Mouse (Mus musculus): Measurements from ENCODE around the gene Ifnlr1.
A peak's percentile ranks its signal among the peaks of the same experiment; 100 is the strongest.

Gene Ifnlr1

DNA sequence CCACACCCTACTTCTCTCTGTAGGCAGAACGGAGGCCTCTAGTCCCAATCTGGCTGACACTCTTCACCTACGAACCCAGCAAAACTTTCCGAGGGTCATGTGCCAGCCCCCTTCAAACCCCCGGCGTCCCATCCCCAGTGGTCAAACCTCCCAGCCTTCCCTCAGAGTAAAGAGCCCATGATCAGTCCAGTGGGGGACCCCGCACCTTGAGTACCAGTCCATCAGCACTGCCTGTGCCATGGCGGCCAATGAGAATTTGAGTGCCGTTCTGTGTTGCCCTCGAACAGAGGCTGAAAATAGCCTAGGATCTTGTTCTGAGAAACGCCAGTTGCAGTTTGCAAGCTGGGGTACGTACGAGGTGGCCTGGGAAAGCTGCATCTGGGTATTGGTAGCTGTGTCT is 27.2 kb upstream of the Ifnlr1 start:
- no peak for TF ChIP-seq NANOG (IDR thresholded peaks at IDR 0.05; ENCODE audit: borderline replicate concordance, low read length)
- no peak for TF ChIP-seq CTCF (conservative IDR thresholded peaks at IDR 0.05; ENCODE audit: low read length)
- no peak for TF ChIP-seq POU5F1 (IDR thresholded peaks at IDR 0.05; ENCODE audit: borderline replicate concordance, low read length)
- Histone ChIP-seq H3K27me3 (ENCODE audit: insufficient read depth, low read length) (peaks cover 18% of the 10 kb centered on the region), H3K4me1 (replicated peaks; ENCODE audit: low read depth, low read length) (peaks cover 58% of the 10 kb centered on the region), H3K4me3 (replicated peaks; ENCODE audit: low read length) (no peak overlapping the region), H3K9me3 (ENCODE audit: low read length) (no peaks in the 10 kb centered on the region), H3K36me3 (ENCODE audit: insufficient read depth, low read length) (no peaks in the 10 kb centered on the region)

GRCm38 (mm10) chr4:135661082-135661809 is 24.8 kb upstream of the Ifnlr1 start:
- TF ChIP-seq POU5F1 (IDR thresholded peaks at IDR 0.05; ENCODE audit: borderline replicate concordance, low read length) = no peak
- no peak for TF ChIP-seq CTCF (conservative IDR thresholded peaks at IDR 0.05; ENCODE audit: low read length)
- no peak for TF ChIP-seq NANOG (IDR thresholded peaks at IDR 0.05; ENCODE audit: borderline replicate concordance, low read length)
- H3K4me3 ChIP-seq (replicated peaks; ENCODE audit: low read length) = peak overlapping the region; percentile 26; the same call in 1 of the 2 replicates
- H3K27me3 ChIP-seq (ENCODE audit: insufficient read depth, low read length) = 0 out of 2 replicates have a peak, but pooled peaks cover 4% of the 10 kb centered on the region
- peaks cover 47% of the 10 kb centered on the region for H3K4me1 ChIP-seq (replicated peaks; ENCODE audit: low read depth, low read length)
- no peaks in the 10 kb centered on the region for H3K9me3 ChIP-seq (ENCODE audit: low read length)
- no peaks in the 10 kb centered on the region for H3K36me3 ChIP-seq (ENCODE audit: insufficient read depth, low read length)

- Histone ChIP-seq H3K36me3 (ENCODE audit: insufficient read depth, low read length) (no peaks in the 10 kb centered on the region), H3K4me1 (replicated peaks; ENCODE audit: low read depth, low read length) (peaks cover 42% of the 10 kb centered on the region), H3K9me3 (ENCODE audit: low read length) (no peaks in the 10 kb centered on the region), H3K27me3 (ENCODE audit: insufficient read depth, low read length) (peaks cover 7% of the 10 kb centered on the region), H3K4me3 (replicated peaks; ENCODE audit: low read length) (peak overlapping the region; percentile 26; the same call in 1 of the 2 replicates)
- no peak for TF ChIP-seq CTCF (conservative IDR thresholded peaks at IDR 0.05; ENCODE audit: low read length)
- no peak for TF ChIP-seq POU5F1 (IDR thresholded peaks at IDR 0.05; ENCODE audit: borderline replicate concordance, low read length)
- TF ChIP-seq NANOG (IDR thresholded peaks at IDR 0.05; ENCODE audit: borderline replicate concordance, low read length) = no peak
Observed at GRCm38 (mm10) chr4:135661994-135662393, 24.1 kb upstream of the Ifnlr1 start.

DNA sequence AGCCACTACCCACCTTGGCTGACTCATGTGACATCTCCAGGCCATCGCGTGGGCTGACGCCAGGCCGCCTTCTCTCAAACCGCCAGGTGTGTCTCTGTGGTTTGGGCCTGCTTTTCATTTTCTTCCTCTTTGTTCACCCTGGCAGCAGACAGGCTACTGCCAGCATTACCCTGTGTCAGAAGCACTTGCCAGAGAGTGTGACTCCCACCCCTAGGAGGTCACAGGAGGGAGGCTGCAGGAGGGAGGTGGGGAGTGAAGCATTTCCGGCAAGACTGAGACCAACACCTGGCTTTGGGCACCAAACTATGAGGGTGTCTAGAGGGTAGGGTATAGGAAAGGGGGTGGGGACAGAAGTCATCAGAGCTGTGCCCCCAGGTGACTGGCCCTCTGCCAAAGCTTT is 21.4 kb upstream of the Ifnlr1 start:
- H3K27me3 ChIP-seq (ENCODE audit: insufficient read depth, low read length) = peaks cover 9% of the 10 kb centered on the region
- no peak for TF ChIP-seq POU5F1 (IDR thresholded peaks at IDR 0.05; ENCODE audit: borderline replicate concordance, low read length)
- TF ChIP-seq CTCF (conservative IDR thresholded peaks at IDR 0.05; ENCODE audit: low read length) = no peak
- TF ChIP-seq NANOG (IDR thresholded peaks at IDR 0.05; ENCODE audit: borderline replicate concordance, low read length) = no peak

GRCm38 (mm10) chr4:135666192-135666975 is 19.7 kb upstream of the Ifnlr1 start:
- peak; percentile 98 for TF ChIP-seq CTCF (conservative IDR thresholded peaks at IDR 0.05; ENCODE audit: low read length)
- TF ChIP-seq POU5F1 (IDR thresholded peaks at IDR 0.05; ENCODE audit: borderline replicate concordance, low read length) = no peak
- no peak for TF ChIP-seq NANOG (IDR thresholded peaks at IDR 0.05; ENCODE audit: borderline replicate concordance, low read length)

More for the DNA sequence above, 21.4 kb upstream of the Ifnlr1 start:
- Histone ChIP-seq H3K4me1 (replicated peaks; ENCODE audit: low read depth, low read length) (peaks cover 36% of the 10 kb centered on the region), H3K4me3 (replicated peaks; ENCODE audit: low read length) (peak overlapping the region; percentile 37; the same call in 1 of the 2 replicates), H3K36me3 (ENCODE audit: insufficient read depth, low read length) (no peaks in the 10 kb centered on the region), H3K9me3 (ENCODE audit: low read length) (no peaks in the 10 kb centered on the region)

DNA sequence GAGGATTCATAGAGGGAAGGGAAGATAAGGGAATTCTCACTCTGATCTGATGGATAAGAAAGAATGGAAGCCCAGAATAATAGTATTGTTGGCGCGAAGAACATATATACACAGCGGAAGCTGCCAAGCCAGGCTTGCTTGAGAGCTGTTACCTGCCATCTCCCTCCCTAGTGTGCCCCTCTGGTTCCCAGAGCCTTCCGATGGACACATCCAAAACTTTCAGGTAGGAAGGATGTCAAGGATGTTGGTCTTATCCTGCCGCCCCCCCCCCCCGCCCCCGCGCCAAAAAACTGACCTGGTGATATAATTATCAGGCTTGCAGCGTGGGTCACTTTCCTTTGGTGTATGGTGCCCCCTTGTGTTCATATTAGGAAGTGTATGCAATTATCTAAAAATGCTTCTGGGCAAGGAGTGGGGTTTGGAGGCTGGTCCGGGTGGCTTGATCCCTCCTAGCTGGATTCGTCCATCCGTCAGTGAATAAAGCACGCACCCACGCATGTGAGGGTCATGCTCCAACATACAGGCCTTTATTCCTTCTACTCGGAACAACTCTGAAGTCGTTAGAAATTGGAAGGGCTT is 18.7 kb upstream of the Ifnlr1 start:
- TF ChIP-seq NANOG (IDR thresholded peaks at IDR 0.05; ENCODE audit: borderline replicate concordance, low read length) (no peak), CTCF (conservative IDR thresholded peaks at IDR 0.05; ENCODE audit: low read length) (peak; percentile 40)
- Histone ChIP-seq H3K9me3 (ENCODE audit: low read length) (no peaks in the 10 kb centered on the region), H3K4me3 (replicated peaks; ENCODE audit: low read length) (no peak overlapping the region), H3K36me3 (ENCODE audit: insufficient read depth, low read length) (no peaks in the 10 kb centered on the region), H3K27me3 (ENCODE audit: insufficient read depth, low read length) (peaks cover 9% of the 10 kb centered on the region), H3K4me1 (replicated peaks; ENCODE audit: low read depth, low read length) (peaks cover 36% of the 10 kb centered on the region)

More at GRCm38 (mm10) chr4:135666192-135666975, 19.7 kb upstream of the Ifnlr1 start:
- Histone ChIP-seq H3K4me1 (replicated peaks; ENCODE audit: low read depth, low read length) (peaks cover 36% of the 10 kb centered on the region), H3K36me3 (ENCODE audit: insufficient read depth, low read length) (no peaks in the 10 kb centered on the region), H3K9me3 (ENCODE audit: low read length) (no peaks in the 10 kb centered on the region), H3K27me3 (ENCODE audit: insufficient read depth, low read length) (peaks cover 9% of the 10 kb centered on the region), H3K4me3 (replicated peaks; ENCODE audit: low read length) (no peak overlapping the region)

DNA sequence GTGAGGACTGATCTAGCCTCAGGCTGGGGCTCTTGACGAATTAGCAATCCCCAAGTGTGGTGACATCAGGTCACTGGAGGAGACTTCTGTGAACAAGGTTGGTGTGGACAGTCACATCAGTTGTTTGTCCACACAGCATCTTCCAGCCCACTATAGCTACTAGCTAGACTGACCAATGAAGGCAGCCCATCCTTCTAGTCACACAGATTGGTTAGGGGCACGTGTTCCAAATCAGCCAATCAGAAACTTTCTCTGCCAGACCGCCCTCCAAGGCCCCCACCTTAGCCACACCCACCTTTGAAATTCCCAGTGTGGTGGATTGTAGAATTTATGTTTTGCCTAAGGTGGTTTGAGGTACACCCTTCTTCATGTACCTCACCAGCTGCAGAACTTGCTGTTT is 12.6 kb upstream of the Ifnlr1 start:
- peaks cover 4% of the 10 kb centered on the region; the same call in 1 of the 2 replicates for H3K27me3 ChIP-seq (ENCODE audit: insufficient read depth, low read length)
- no peaks in the 10 kb centered on the region for H3K9me3 ChIP-seq (ENCODE audit: low read length)
- peak overlapping the region; percentile 69 for H3K4me3 ChIP-seq (replicated peaks; ENCODE audit: low read length)
- peaks cover 67% of the 10 kb centered on the region for H3K4me1 ChIP-seq (replicated peaks; ENCODE audit: low read depth, low read length)
- TF ChIP-seq POU5F1 (IDR thresholded peaks at IDR 0.05; ENCODE audit: borderline replicate concordance, low read length) = no peak
- TF ChIP-seq CTCF (conservative IDR thresholded peaks at IDR 0.05; ENCODE audit: low read length) = no peak
- no peak for TF ChIP-seq NANOG (IDR thresholded peaks at IDR 0.05; ENCODE audit: borderline replicate concordance, low read length)
- H3K36me3 ChIP-seq (ENCODE audit: insufficient read depth, low read length) = no peaks in the 10 kb centered on the region

GRCm38 (mm10) chr4:135674993-135675392 is 11.1 kb upstream of the Ifnlr1 start:
- peaks cover 4% of the 10 kb centered on the region; the same call in 1 of the 2 replicates for H3K27me3 ChIP-seq (ENCODE audit: insufficient read depth, low read length)
- no peaks in the 10 kb centered on the region for H3K9me3 ChIP-seq (ENCODE audit: low read length)
- peak overlapping the region; percentile 47 for H3K4me3 ChIP-seq (replicated peaks; ENCODE audit: low read length)
- H3K4me1 ChIP-seq (replicated peaks; ENCODE audit: low read depth, low read length) = peaks cover 67% of the 10 kb centered on the region
- no peak for TF ChIP-seq CTCF (conservative IDR thresholded peaks at IDR 0.05; ENCODE audit: low read length)
- TF ChIP-seq NANOG (IDR thresholded peaks at IDR 0.05; ENCODE audit: borderline replicate concordance, low read length) = no peak
- H3K36me3 ChIP-seq (ENCODE audit: insufficient read depth, low read length) = no peaks in the 10 kb centered on the region

Data from E14TG2a.4 (cell line).